Mouse (Mus musculus): ENCODE measurements around the gene Snx6.
"Not testable (repeated sequence)": the region's sequence is repeated elsewhere in the genome, so short reads cannot be mapped to it uniquely, and the experiment has no call there.

Gene Snx6

GRCm38 (mm10) chr12:54803531-54803930 lies 8.0 kb upstream of the Snx6 start:
- DNase-seq (ENCODE audit: low spot score in 2 of 2), result no peak

GRCm38 (mm10) chr12:54796516-54797195 lies 1.2 kb upstream of the Snx6 start:
- no peak for DNase-seq (ENCODE audit: low spot score in 2 of 2)

- no peak for DNase-seq (ENCODE audit: low spot score in 2 of 2)
Observed at GRCm38 (mm10) chr12:54794392-54794791, 1.1 kb downstream of the Snx6 start.

GRCm38 (mm10) chr12:54791465-54791864 lies 4.0 kb downstream of the Snx6 start:
- no peak for DNase-seq (ENCODE audit: low spot score in 2 of 2)

GRCm38 (mm10) chr12:54789346-54790143 lies 6.0 kb downstream of the Snx6 start:
- DNase-seq (ENCODE audit: low spot score in 2 of 2), result peak in 1 of 2 experiments; percentile 15

- DNase-seq (ENCODE audit: low spot score in 2 of 2), result no peak
Observed at GRCm38 (mm10) chr12:54763624-54764023, 31.9 kb downstream of the Snx6 start.

GRCm38 (mm10) chr12:54760676-54761075 lies 34.8 kb downstream of the Snx6 start:
- DNase-seq (ENCODE audit: low spot score in 2 of 2), result no peak

- DNase-seq (ENCODE audit: low spot score in 2 of 2), result no peak
Observed at GRCm38 (mm10) chr12:54758846-54759245, 36.7 kb downstream of the Snx6 start.

- no peak for DNase-seq (ENCODE audit: low spot score in 2 of 2)
Observed at GRCm38 (mm10) chr12:54748647-54749046, 46.9 kb downstream of the Snx6 start.

- not testable (repeated sequence) for DNase-seq (ENCODE audit: low spot score in 2 of 2)
Observed at GRCm38 (mm10) chr12:54738661-54739243, 56.8 kb downstream of the Snx6 start.

GRCm38 (mm10) chr12:54737891-54738660 lies 57.4 kb downstream of the Snx6 start:
- not testable (repeated sequence) for DNase-seq (ENCODE audit: low spot score in 2 of 2)

- not testable (repeated sequence) for DNase-seq (ENCODE audit: low spot score in 2 of 2)
Observed at GRCm38 (mm10) chr12:54734307-54735131, 61.0 kb downstream of the Snx6 start.

GRCm38 (mm10) chr12:54729140-54730059 lies 66.1 kb downstream of the Snx6 start:
- DNase-seq (ENCODE audit: low spot score in 2 of 2), result not testable (repeated sequence)

GRCm38 (mm10) chr12:54718871-54719786 lies 76.4 kb downstream of the Snx6 start:
- DNase-seq (ENCODE audit: low spot score in 2 of 2), result not testable (repeated sequence)

GRCm38 (mm10) chr12:54717516-54717915 lies 78.0 kb downstream of the Snx6 start:
- not testable (repeated sequence) for DNase-seq (ENCODE audit: low spot score in 2 of 2)

- not testable (repeated sequence) for DNase-seq (ENCODE audit: low spot score in 2 of 2)
Observed at GRCm38 (mm10) chr12:54713822-54714626, 81.5 kb downstream of the Snx6 start.

GRCm38 (mm10) chr12:54710494-54710879 lies 85.0 kb downstream of the Snx6 start:
- DNase-seq (ENCODE audit: low spot score in 2 of 2), result not testable (repeated sequence)
